Mouse (Mus musculus) embryonic facial prominence, embryonic 12.5 days (tissue): ENCODE data around the gene Eif3d. TPM values are rescaled to one million over a fixed set of nuclear protein-coding genes. Genes with fewer than 3 reads are reported as not detected.

Experiments used
- ATAC-seq: fragments of 200-750 bp; cut with Nextera tagmentation; 2 replicates; pipeline ENCODE4 v1.8.0; 2017; ENCODE audit not compliant: insufficient number of reproducible peaks, insufficient read depth, low FRiP score, low TSS enrichment
- H3K27ac ChIP-seq: fragments of 300-500 bp; sonication (generic); 2 replicates; pipeline ENCODE4 v1.5.1; 2016; ENCODE audit warnings: mild to moderate bottlenecking
- H3K27me3 ChIP-seq: fragments of 300-500 bp; sonication (generic); 2 replicates; pipeline ENCODE4 v1.6.1; 2016; ENCODE audit warnings: mild to moderate bottlenecking, moderate library complexity
- H3K36me3 ChIP-seq: fragments of 300-500 bp; sonication (generic); 2 replicates; pipeline ENCODE4 v1.6.1; 2016; ENCODE audit warnings: mild to moderate bottlenecking
- H3K4me1 ChIP-seq: fragments of 300-500 bp; sonication (generic); 2 replicates; pipeline ENCODE4 v1.6.1; 2016
- H3K4me2 ChIP-seq: fragments of 300-500 bp; sonication (generic); replicated peaks from 2 replicates; pipeline ENCODE4 v1.6.1; 2016; ENCODE audit warnings: mild to moderate bottlenecking, moderate library complexity
- H3K4me3 ChIP-seq: fragments of 300-500 bp; sonication (generic); 2 replicates; pipeline ENCODE4 v1.5.1; 2016; ENCODE audit warnings: mild to moderate bottlenecking
- H3K9ac ChIP-seq: fragments of 300-500 bp; sonication (generic); 2 replicates; pipeline ENCODE4 v1.6.1; 2016; ENCODE audit warnings: mild to moderate bottlenecking, moderate library complexity
- H3K9me3 ChIP-seq: fragments of 300-500 bp; sonication (generic); 2 replicates; pipeline ENCODE4 v1.6.1; 2016; ENCODE audit warnings: mild to moderate bottlenecking, moderate library complexity
- WGBS: fragments of 180-500 bp; shearing (Covaris S2); methylation state at CpG from one replicate; pipeline ENCODE4 v1.1.7; 2016; 5-methylcytosine and 5-hydroxymethylcytosine counted together
- polyA plus RNA-seq: library from polyadenylated mRNA; unstranded; fragments of >200 nt; fragmentation: Nextera tagmentation; extraction: Ambion mirVana; gene quantifications from 2 replicates; pipeline ENCODE4 v1.2.1, GENCODE M21; 2016

The Eif3d gene
- polyA plus RNA-seq, 1 experiment from 2014 or later, result 221 TPM

DNA sequence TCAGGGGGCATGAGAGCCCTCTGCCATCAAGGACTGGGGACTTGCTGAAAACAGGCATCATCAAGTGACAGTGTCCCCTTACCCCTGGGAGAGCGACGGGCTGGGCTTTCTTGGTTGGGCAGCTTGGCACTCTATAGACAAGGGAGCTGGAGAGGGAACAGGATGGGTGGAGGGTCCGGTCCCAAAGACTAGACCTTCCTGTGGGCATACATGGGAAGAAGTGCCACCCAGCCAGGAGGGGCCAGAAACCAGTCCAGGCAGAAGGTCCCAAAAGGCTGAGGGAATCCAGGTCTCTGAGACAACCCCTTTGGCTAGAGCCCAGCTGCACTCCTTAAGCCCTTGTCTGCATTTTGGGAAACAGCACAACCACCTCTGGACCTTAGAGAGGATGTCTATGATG, 56.1 kb downstream of the Eif3d start:
- H3K4me1 ChIP-seq, result peaks cover 10% of the 10 kb centered on the region; the same call in 1 of the 2 replicates
- no peak overlapping the region for H3K27ac ChIP-seq
- H3K4me3 ChIP-seq, result no peak overlapping the region
- ATAC-seq, result no peak
- peaks cover 47% of the 10 kb centered on the region for H3K36me3 ChIP-seq
- WGBS, result 97% methylated on average over 3 of the region's 3 CpGs
- H3K9me3 ChIP-seq, result no peaks in the 10 kb centered on the region
- no peak overlapping the region for H3K9ac ChIP-seq
- H3K27me3 ChIP-seq, result no peaks in the 10 kb centered on the region
- no peak overlapping the region for H3K4me2 ChIP-seq

DNA sequence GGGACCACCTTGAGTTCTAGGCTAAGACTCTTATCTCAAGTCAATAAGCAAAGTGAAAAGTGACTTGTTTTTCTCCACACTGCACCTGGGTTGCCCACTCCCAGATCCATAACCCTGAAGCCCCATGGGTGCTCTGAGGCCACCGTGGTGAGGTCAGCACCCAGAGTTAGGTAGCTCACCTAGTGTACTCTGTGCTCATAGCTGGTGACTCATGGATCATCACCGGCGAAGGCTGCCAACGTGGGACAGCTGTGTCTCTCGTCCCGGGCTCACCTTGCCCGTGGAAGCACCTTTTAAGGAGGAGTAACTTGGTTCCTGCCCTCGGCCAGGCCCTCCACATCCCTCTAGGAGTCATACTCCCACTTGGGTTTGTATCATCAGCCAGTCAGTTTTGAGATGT, 57.6 kb downstream of the Eif3d start:
- peaks cover 10% of the 10 kb centered on the region; the same call in 1 of the 2 replicates for H3K4me1 ChIP-seq
- H3K36me3 ChIP-seq, result peaks cover 33% of the 10 kb centered on the region
- no peak overlapping the region for H3K27ac ChIP-seq
- ATAC-seq, result no peak
- 84% methylated on average over 8 of the region's 8 CpGs for WGBS
- H3K9me3 ChIP-seq, result no peaks in the 10 kb centered on the region
- no peak overlapping the region for H3K4me2 ChIP-seq
- no peak overlapping the region for H3K4me3 ChIP-seq
- no peak overlapping the region for H3K9ac ChIP-seq
- no peaks in the 10 kb centered on the region for H3K27me3 ChIP-seq

DNA sequence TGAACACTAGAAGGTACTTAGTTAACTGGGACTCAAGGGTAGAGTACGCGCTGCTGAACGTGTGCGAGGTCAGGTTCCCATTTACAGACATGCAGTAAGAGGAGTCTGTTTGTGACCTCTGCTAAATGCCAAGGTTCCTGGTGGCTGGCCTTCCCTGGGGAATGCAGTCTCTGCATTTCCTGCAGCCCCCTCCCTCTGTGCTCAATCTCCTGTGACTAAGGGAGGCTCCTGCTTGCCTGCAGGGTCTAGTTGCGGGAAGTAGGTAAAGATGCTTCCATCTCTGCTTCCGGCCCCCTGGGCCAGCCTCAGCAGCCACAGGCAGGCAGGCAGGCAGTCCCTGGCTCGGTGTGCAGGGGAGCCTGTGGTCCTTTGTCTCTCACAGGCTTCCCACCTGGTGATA, 58.0 kb downstream of the Eif3d start:
- no peak overlapping the region for H3K4me3 ChIP-seq
- no peak overlapping the region for H3K4me2 ChIP-seq
- no peaks in the 10 kb centered on the region for H3K27me3 ChIP-seq
- H3K36me3 ChIP-seq, result peaks cover 30% of the 10 kb centered on the region
- 38% methylated on average over 7 of the region's 7 CpGs for WGBS
- ATAC-seq, result no peak
- H3K27ac ChIP-seq, result 0 out of 2 replicates have a peak overlapping the region, but pooled peaks have one; percentile 7
- no peaks in the 10 kb centered on the region for H3K9me3 ChIP-seq
- peaks cover 10% of the 10 kb centered on the region; the same call in 1 of the 2 replicates for H3K4me1 ChIP-seq
- H3K9ac ChIP-seq, result no peak overlapping the region

DNA sequence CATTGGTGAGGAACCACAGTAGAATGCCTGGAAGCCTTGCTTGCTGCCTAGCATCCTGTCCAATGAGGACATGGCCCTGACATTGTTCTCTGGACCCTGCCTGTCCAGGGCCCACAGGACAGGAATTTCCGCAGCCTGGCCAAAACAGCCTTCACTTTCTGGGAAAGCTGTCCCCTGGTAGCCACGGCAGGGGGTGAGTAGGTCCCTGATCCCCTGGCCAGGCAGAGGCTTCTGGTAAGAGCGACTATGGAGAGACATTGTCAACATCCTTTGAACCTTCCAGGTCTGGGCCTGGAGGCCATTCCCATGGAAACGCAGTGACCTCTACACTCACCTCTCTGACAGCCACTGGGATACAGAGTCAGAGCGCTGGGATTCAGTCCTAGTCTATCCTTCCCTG, 58.6 kb downstream of the Eif3d start:
- Histone ChIP-seq H3K27me3 (no peaks in the 10 kb centered on the region), H3K27ac (0 out of 2 replicates have a peak overlapping the region, but pooled peaks have one; percentile 3), H3K36me3 (peaks cover 30% of the 10 kb centered on the region), H3K9me3 (no peaks in the 10 kb centered on the region), H3K4me1 (peaks cover 10% of the 10 kb centered on the region; the same call in 1 of the 2 replicates), H3K9ac (no peak overlapping the region), H3K4me2 (no peak overlapping the region), H3K4me3 (no peak overlapping the region)
- no peak for ATAC-seq
- WGBS, result 50% methylated on average over 5 of the region's 5 CpGs

DNA sequence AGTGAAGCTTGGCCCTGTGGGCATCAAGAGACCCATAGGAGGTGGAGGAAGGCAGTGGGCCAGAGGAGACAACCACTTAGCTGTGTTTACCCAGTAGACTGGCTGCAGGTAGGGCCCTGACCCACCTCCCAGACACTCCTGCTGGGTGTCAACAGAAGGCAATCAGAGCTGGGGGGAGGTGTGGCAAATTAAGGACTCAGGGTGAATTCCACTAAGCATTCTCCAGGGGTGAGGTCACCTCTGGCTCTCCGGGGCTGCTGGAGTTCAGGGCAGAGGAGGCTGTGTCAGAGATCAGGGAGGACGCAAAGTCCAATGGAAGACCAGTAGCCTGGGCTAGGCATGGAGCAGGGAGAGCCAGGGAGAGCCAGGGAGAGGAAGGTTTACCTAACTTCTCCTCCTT, 59.5 kb downstream of the Eif3d start:
- Histone ChIP-seq H3K9ac (no peak overlapping the region), H3K27me3 (0 out of 2 replicates have a peak, but pooled peaks cover 5% of the 10 kb centered on the region), H3K27ac (no peak overlapping the region), H3K36me3 (peaks cover 23% of the 10 kb centered on the region), H3K9me3 (no peaks in the 10 kb centered on the region), H3K4me2 (no peak overlapping the region), H3K4me1 (peaks cover 10% of the 10 kb centered on the region; the same call in 1 of the 2 replicates), H3K4me3 (no peak overlapping the region)
- 4% methylated on average over 2 of the region's 2 CpGs for WGBS
- ATAC-seq, result no peak

Other genes starting within 250 kb of the Eif3d start
- gene Apol9b, start 241.8 kb downstream of the Eif3d start, polyA plus RNA-seq, result not detected in 2 replicates
- gene Apol8, start 213.8 kb downstream of the Eif3d start, polyA plus RNA-seq, result 0.24 and 0.83 TPM in 2 replicates
- gene Myh9, start 128.6 kb downstream of the Eif3d start, polyA plus RNA-seq, result 37.3 and 37.9 TPM in 2 replicates
- gene Txn2, start 41.8 kb downstream of the Eif3d start, polyA plus RNA-seq, result 220 and 236 TPM in 2 replicates
- gene Foxred2, start 14.1 kb downstream of the Eif3d start, polyA plus RNA-seq, result 8.1 and 8.6 TPM in 2 replicates
- 0.03 and 0.13 TPM in 2 replicates for gene Cacng2, start 149.2 kb upstream of the Eif3d start, polyA plus RNA-seq
- 90.0 and 90.5 TPM in 2 replicates for gene Ift27, start 203.3 kb upstream of the Eif3d start, polyA plus RNA-seq
- 0.46 and 0.48 TPM in 2 replicates for gene Pvalb, start 235.6 kb upstream of the Eif3d start, polyA plus RNA-seq